Mouse (Mus musculus) induced T-regulatory cell, adult 2 months (primary cell): ENCODE measurements around the gene Cd151.

ENCODE experiments used
- DNase-seq: peaks from one replicate; pipeline ENCODE4 v3.0.0-alpha.2; 2012; ENCODE audit warnings: low read depth

Cd151 gene

GRCm38 (mm10) chr7:141495940-141496339 is 28.7 kb downstream of the Cd151 start:
- DNase-seq: no peak

- DNase-seq: no peak
Measured at GRCm38 (mm10) chr7:141497600-141497999, 30.4 kb downstream of the Cd151 start.

- no peak for DNase-seq
Measured at GRCm38 (mm10) chr7:141501820-141502555, 34.8 kb downstream of the Cd151 start.

GRCm38 (mm10) chr7:141502556-141502905 is 35.3 kb downstream of the Cd151 start:
- DNase-seq: no peak

GRCm38 (mm10) chr7:141506278-141506677 is 39.1 kb downstream of the Cd151 start:
- no peak for DNase-seq

- no peak for DNase-seq
Measured at GRCm38 (mm10) chr7:141508160-141508559, 41.0 kb downstream of the Cd151 start.

GRCm38 (mm10) chr7:141510196-141510595 is 43.0 kb downstream of the Cd151 start:
- DNase-seq: no peak

GRCm38 (mm10) chr7:141510681-141511191 is 43.5 kb downstream of the Cd151 start:
- no peak for DNase-seq

- DNase-seq: no peak
Measured at GRCm38 (mm10) chr7:141517638-141518037, 50.4 kb downstream of the Cd151 start.

- no peak for DNase-seq
Measured at GRCm38 (mm10) chr7:141518296-141518695, 51.1 kb downstream of the Cd151 start.

- no peak for DNase-seq
Measured at GRCm38 (mm10) chr7:141518926-141519325, 51.7 kb downstream of the Cd151 start.

GRCm38 (mm10) chr7:141519795-141520194 is 52.6 kb downstream of the Cd151 start:
- DNase-seq: no peak
